Mouse (Mus musculus): ENCODE measurements at regions not wholly inside any gene's neighbourhood (a gene's known extent, or its start where the extent isn't known, plus 50 kb on each side); places are given as distances from the start of the nearest gene placed in this dataset.

DNA sequence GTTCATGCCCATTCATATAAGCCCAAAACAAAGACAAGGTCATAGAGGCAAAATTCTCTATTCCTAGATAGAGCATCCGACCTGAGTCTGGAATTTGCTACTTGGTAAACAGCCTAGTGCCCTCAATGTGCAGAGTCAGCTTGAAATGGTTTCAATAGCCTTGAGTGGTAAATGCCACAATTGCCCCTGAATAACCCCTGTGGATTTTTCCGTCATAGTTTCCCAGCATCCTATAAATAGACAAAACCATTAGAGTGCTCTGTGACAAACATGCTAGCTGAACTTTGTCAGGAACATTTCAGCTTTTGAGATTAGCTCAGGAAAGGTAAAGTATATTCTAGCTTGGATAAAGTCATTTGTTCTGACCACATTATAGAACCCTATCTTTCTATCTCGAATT is 727.0 kb upstream of the Tbl1xr1 start:
- no peak for TF ChIP-seq GATA4 (IDR thresholded peaks at IDR 0.05; ENCODE audit: insufficient replicate concordance, low read length)

GRCm38 (mm10) chr3:21356150-21356549 is 720.3 kb upstream of the Tbl1xr1 start:
- TF ChIP-seq GATA4 (IDR thresholded peaks at IDR 0.05; ENCODE audit: insufficient replicate concordance, low read length): no peak

GRCm38 (mm10) chr3:21356831-21357712 is 719.4 kb upstream of the Tbl1xr1 start:
- no peak for TF ChIP-seq GATA4 (IDR thresholded peaks at IDR 0.05; ENCODE audit: insufficient replicate concordance, low read length)

- TF ChIP-seq GATA4 (IDR thresholded peaks at IDR 0.05; ENCODE audit: insufficient replicate concordance, low read length): no peak
These were observed 718.4 kb upstream of the Tbl1xr1 start for GRCm38 (mm10) chr3:21358068-21358467.

DNA sequence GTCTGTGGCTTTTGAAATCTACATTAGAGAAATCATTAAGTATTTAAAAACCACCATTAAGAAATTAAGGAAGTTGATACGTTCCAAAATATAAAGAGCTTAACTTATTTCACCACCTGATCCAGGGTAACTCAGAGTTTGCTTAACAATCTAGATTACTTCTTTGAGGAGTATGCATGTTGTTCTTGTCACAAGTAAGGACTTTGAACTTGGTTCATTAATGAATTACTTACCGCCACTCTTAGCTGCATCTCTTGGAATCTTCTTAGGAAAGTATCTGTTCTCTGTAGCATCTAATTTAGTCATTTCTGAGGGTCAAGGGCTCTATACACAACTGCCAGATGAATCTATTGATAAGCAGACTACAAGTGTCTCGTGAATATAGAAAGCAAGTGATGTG is 715.4 kb upstream of the Tbl1xr1 start:
- no peak for TF ChIP-seq GATA4 (IDR thresholded peaks at IDR 0.05; ENCODE audit: insufficient replicate concordance, low read length)

DNA sequence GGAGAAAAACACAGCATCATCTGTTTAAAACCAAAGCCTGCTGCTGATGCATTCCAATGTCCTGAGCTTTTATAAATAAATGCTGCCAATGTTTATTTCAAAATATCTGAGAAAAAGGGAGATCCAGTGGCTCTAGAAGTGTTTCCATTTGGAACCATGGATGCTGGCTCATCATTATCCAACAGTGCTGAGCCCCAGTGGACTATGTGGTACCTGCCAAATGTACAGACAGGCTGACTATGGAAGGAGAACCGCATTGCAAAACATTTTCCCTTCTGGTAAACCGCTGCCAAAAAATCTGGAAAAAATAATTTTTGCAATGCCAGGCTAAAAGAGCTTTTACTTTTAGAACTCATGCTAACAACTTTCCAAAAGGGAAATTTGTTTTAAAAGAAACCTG is 696.6 kb upstream of the Tbl1xr1 start:
- TF ChIP-seq GATA4 (IDR thresholded peaks at IDR 0.05; ENCODE audit: insufficient replicate concordance, low read length): no peak

GRCm38 (mm10) chr3:21381072-21381471 is 695.4 kb upstream of the Tbl1xr1 start:
- no peak for TF ChIP-seq GATA4 (IDR thresholded peaks at IDR 0.05; ENCODE audit: insufficient replicate concordance, low read length)

DNA sequence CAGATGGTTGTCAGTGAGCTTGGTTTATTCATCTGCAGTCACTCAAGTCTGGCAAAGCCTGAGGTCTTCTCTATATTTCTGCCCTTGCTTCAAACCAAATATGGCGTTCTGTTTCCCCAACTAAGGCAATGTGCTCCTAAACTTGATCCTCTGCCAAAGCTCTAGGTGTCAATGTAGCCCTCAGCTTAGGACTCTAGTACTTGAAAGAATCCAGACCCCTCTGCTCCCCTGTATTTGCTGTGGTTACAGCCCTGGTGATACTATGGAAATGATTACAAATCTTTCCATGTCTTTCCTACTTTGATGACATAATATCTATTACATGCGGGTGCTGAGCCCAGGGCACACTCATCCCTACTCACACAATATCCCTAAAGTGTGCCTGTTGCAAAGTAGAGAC is 672.9 kb upstream of the Tbl1xr1 start:
- TF ChIP-seq GATA4 (IDR thresholded peaks at IDR 0.05; ENCODE audit: insufficient replicate concordance, low read length): no peak

GRCm38 (mm10) chr3:21404058-21404457 is 672.4 kb upstream of the Tbl1xr1 start:
- no peak for TF ChIP-seq GATA4 (IDR thresholded peaks at IDR 0.05; ENCODE audit: insufficient replicate concordance, low read length)

DNA sequence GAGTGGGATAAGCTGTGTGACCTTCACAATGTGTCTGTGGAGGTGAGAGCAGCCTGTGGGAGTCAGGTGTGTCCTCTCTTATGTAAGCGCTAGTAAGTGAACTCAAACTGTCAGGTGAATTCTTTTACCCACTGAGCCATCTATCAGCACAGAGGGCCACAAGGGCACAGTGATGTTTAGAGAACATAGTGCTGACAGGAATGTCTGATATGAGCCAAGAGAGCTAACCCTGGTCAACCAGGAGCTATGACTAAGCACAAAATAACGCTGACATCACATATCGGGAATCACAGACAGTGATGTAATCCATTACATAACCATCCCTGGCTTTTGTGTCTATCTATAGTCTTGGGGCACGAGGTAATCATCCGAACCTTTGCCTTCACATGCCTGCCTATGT is 669.4 kb upstream of the Tbl1xr1 start:
- TF ChIP-seq GATA4 (IDR thresholded peaks at IDR 0.05; ENCODE audit: insufficient replicate concordance, low read length): no peak

DNA sequence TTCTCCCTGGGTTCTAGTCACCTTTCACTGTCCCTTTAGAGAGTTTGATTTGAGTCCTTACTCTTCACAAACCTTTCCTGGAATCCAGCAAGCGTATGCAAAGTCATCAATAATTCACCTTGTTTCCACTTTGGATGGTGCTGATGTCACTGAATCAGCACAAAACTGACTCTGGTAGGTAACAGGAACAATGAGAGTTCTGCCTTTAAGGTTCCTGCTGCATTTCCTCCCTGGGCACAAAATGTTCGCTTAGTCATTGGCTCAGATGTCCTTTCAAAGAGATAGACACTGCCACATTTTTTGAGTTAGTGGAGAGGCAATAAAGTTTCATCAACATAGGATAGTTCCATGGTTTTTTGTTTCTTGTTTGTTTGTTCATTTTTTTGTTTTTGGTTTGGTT is 664.4 kb upstream of the Tbl1xr1 start:
- TF ChIP-seq GATA4 (IDR thresholded peaks at IDR 0.05; ENCODE audit: insufficient replicate concordance, low read length): no peak

- no peak for TF ChIP-seq GATA4 (IDR thresholded peaks at IDR 0.05; ENCODE audit: insufficient replicate concordance, low read length)
These were observed 653.3 kb upstream of the Tbl1xr1 start for GRCm38 (mm10) chr3:21423139-21423538.

- peak; percentile 83 for TF ChIP-seq GATA4 (IDR thresholded peaks at IDR 0.05; ENCODE audit: insufficient replicate concordance, low read length)
These were observed 649.9 kb upstream of the Tbl1xr1 start for GRCm38 (mm10) chr3:21426538-21426937.

DNA sequence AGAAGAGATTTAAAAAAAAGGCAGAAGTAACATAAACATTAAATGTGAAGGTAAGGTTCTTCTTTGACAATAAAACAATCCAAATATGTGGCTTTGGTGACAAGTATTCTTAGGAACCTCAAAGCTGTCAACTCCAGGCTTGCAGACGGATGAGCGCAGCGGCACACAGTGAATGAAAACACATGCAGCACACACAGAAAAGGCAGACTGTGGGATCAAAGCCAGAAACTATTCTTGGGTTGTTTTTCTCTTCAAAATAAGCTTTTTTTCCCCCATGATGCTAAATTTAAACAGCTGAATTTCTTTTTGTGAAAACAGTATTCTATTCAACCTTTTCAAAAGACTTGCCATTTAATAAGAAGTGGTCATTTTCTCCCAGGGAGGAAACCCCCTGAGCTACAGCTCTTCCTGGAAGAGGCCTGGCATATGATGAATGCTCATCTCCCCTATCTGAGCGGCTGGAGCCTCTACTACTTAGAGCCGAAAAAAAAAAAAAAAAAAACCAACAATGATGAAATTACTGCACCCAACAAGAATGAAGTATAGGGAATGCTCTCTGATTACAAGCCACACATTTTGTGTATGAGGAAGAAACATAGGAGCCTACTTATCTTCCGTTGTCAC is 648.9 kb upstream of the Tbl1xr1 start:
- TF ChIP-seq GATA4 (IDR thresholded peaks at IDR 0.05; ENCODE audit: insufficient replicate concordance, low read length): no peak

DNA sequence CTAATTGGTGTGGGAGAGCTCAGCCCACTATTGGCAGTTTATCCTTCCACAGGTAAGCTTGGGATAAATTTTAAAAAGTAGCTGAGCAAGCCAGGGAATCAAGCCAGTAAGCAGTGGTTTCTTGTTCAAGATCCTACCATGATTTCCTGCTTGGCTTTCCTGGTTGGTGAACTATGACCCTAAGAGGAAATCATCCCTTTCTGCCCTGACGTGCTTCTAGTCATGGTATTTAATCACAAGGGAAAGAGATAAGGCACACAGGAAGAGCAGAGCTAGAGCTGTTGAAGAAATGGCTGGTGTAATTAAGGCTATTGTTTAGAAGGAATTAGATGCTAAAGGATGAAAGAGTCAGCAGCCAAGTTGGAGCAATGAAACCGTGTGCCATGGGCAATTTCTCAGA is 648.3 kb upstream of the Tbl1xr1 start:
- peak; percentile 85; the same call in 1 of the 2 replicates for TF ChIP-seq GATA4 (IDR thresholded peaks at IDR 0.05; ENCODE audit: insufficient replicate concordance, low read length)

DNA sequence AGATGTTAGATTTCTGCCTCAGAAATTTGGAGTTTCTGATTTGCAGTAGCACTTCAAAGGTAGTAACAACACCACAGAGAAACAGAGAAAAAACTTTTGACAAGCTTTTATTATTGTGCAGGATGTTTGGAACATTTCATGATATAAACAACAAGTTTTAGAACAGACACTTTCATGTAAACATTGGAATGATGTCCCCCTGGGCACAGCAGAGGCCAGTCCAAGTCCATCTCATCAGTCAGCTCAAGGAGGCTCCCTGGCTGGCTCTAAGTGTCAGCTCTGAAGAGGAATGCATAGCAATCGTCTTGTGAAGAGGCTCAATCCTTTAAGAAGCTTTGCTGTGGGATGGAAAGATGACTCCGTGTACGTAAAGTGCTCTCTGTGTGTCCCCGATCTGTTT is 612.2 kb upstream of the Tbl1xr1 start:
- no peak for TF ChIP-seq GATA4 (IDR thresholded peaks at IDR 0.05; ENCODE audit: insufficient replicate concordance, low read length)

Measured in liver, adult (tissue).